Mouse (Mus musculus) gastrocnemius, postnatal 14 days (tissue): ENCODE measurements around the gene Col15a1. TPM values are rescaled to one million over a fixed set of nuclear protein-coding genes. Genes with fewer than 3 reads are reported as not detected.

Source experiments
- DNase-seq: peaks from one replicate; pipeline ENCODE4 v3.0.0; 2021; ENCODE audit warnings: mixed read lengths
- intact Hi-C: fragments of 180-260 bp; cut with DNase I; formaldehyde crosslinking; loops from one replicate; pipeline ENCODE4 v1.15.1; 2025; ENCODE audit warnings: low total_unique reads
- long read RNA-seq, 2 experiments: library from polyadenylated mRNA; stranded (forward); transcript quantifications; one replicate each; pipeline ENCODE4 v2.0.0; 2021
- total RNA-seq, 2 experiments: library from RNA; stranded (reverse); gene quantifications; 2 replicates each; pipeline ENCODE4 v1.2.3; 2021

The Col15a1 gene
- 100 to 1,000 TPM; 212 to 288 TPM for total RNA-seq
- long read RNA-seq, experiment 1, full-length matches to known transcripts, result 12 of 26 reads
- long read RNA-seq, experiment 1, partial matches to known transcripts, result 11 of 26 reads
- long read RNA-seq, experiment 1, other reads (novel, unspliced or antisense), result 3 of 26 reads
- long read RNA-seq, experiment 2, full-length matches to known transcripts, result 20 of 30 reads
- long read RNA-seq, experiment 2, partial matches to known transcripts, result 4 of 30 reads
- long read RNA-seq, experiment 2, other reads (novel, unspliced or antisense), result 6 of 30 reads

- peak; percentile 60 for DNase-seq
- intact Hi-C loops, result no loop called here
Measured at GRCm38 (mm10) chr4:47207969-47208420, at the start of gene Col15a1. Gene Col15a1 (plus strand): TSS chr4:47208161.

GRCm38 (mm10) chr4:47161103-47161755 is 46.7 kb upstream of the Col15a1 start:
- intact Hi-C loops, result no loop called here
- no peak for DNase-seq

GRCm38 (mm10) chr4:47161756-47162587 is 46.0 kb upstream of the Col15a1 start:
- intact Hi-C loops, result no loop called here
- DNase-seq, result no peak

- intact Hi-C loops, result no loop called here
- no peak for DNase-seq
Measured at GRCm38 (mm10) chr4:47172314-47172713, 35.6 kb upstream of the Col15a1 start.

GRCm38 (mm10) chr4:47177101-47177500 is 30.9 kb upstream of the Col15a1 start:
- no peak for DNase-seq
- intact Hi-C loops, result no loop called here

GRCm38 (mm10) chr4:47178261-47178961 is 29.6 kb upstream of the Col15a1 start:
- peak; percentile 49 for DNase-seq
- intact Hi-C loops, result no loop called here

- intact Hi-C loops, result no loop called here
- DNase-seq, result no peak
Measured at GRCm38 (mm10) chr4:47179535-47179934, 28.4 kb upstream of the Col15a1 start.

GRCm38 (mm10) chr4:47184058-47184661 is 23.8 kb upstream of the Col15a1 start:
- DNase-seq, result no peak
- intact Hi-C loops, result no loop called here

GRCm38 (mm10) chr4:47186514-47186913 is 21.4 kb upstream of the Col15a1 start:
- intact Hi-C loops, result no loop called here
- no peak for DNase-seq

GRCm38 (mm10) chr4:47196173-47196572 is 11.8 kb upstream of the Col15a1 start:
- no peak for DNase-seq
- intact Hi-C loops, result no loop called here

- intact Hi-C loops, result no loop called here
- DNase-seq, result no peak
Measured at GRCm38 (mm10) chr4:47203643-47204042, 4.3 kb upstream of the Col15a1 start.

- no peak for DNase-seq
- intact Hi-C loops, result no loop called here
Measured at GRCm38 (mm10) chr4:47205846-47206245, 2.1 kb upstream of the Col15a1 start.

- DNase-seq, result peak; percentile 36
- intact Hi-C loops, result no loop called here
Measured at GRCm38 (mm10) chr4:47208421-47208991, 545 bp downstream of the Col15a1 start.

GRCm38 (mm10) chr4:47209466-47209865 is 1.5 kb downstream of the Col15a1 start:
- DNase-seq, result no peak
- intact Hi-C loops, result no loop called here

- no peak for DNase-seq
- intact Hi-C loops, result no loop called here
Measured at GRCm38 (mm10) chr4:47218828-47219227, 10.9 kb downstream of the Col15a1 start.

- DNase-seq, result no peak
- intact Hi-C loops, result no loop called here
Measured at GRCm38 (mm10) chr4:47219393-47219792, 11.4 kb downstream of the Col15a1 start.

GRCm38 (mm10) chr4:47220544-47220943 is 12.6 kb downstream of the Col15a1 start:
- intact Hi-C loops, result no loop called here
- DNase-seq, result no peak

- DNase-seq, result no peak
- intact Hi-C loops, result no loop called here
Measured at GRCm38 (mm10) chr4:47222146-47222545, 14.2 kb downstream of the Col15a1 start.

- no peak for DNase-seq
- intact Hi-C loops, result no loop called here
Measured at GRCm38 (mm10) chr4:47225920-47226319, 18.0 kb downstream of the Col15a1 start.
